Mouse (Mus musculus) neural tube, embryonic 14.5 days (tissue): ENCODE data around the gene Pld4. TPM values are rescaled to one million over a fixed set of nuclear protein-coding genes. Genes with fewer than 3 reads are reported as not detected.
A peak's percentile ranks its signal among the peaks of the same experiment; 100 is the strongest.

Source experiments
- ATAC-seq: fragments of 200-750 bp; cut with Nextera tagmentation; 2 replicates; pipeline ENCODE4 v1.8.0; 2017; ENCODE audit warnings: low read depth, mild to moderate bottlenecking, moderate TSS enrichment, moderate library complexity
- H3K27ac ChIP-seq: fragments of 300-500 bp; sonication (generic); 2 replicates; pipeline ENCODE4 v1.5.1; 2014; ENCODE audit warnings: low read depth, mild to moderate bottlenecking, control low read depth, low read length, moderate library complexity, mixed read lengths
- H3K27me3 ChIP-seq: fragments of 300-500 bp; sonication (generic); 2 replicates; pipeline ENCODE4 v1.6.1; 2014; ENCODE audit warnings: low read length; ENCODE audit not compliant: control insufficient read depth, insufficient read depth
- H3K36me3 ChIP-seq: fragments of 300-500 bp; sonication (generic); 2 replicates; pipeline ENCODE4 v1.6.1; 2014; ENCODE audit warnings: low read length, mixed read lengths; ENCODE audit not compliant: control insufficient read depth, insufficient read depth
- H3K4me1 ChIP-seq: fragments of 300-500 bp; sonication (generic); 2 replicates; pipeline ENCODE4 v1.6.1; 2014; ENCODE audit warnings: low read length; ENCODE audit not compliant: control insufficient read depth, insufficient read depth
- H3K4me2 ChIP-seq: fragments of 300-500 bp; sonication (generic); 2 replicates; pipeline ENCODE4 v1.6.1; 2014; ENCODE audit warnings: mild to moderate bottlenecking, low read depth, low read length, control low read depth
- H3K4me3 ChIP-seq: fragments of 300-500 bp; sonication (generic); 2 replicates; pipeline ENCODE4 v1.5.1; 2014; ENCODE audit warnings: low read depth, low read length, control low read depth, mixed read lengths
- H3K9ac ChIP-seq: fragments of 300-500 bp; sonication (generic); replicated peaks from 2 replicates; pipeline ENCODE4 v1.6.1; 2014; ENCODE audit warnings: low read depth, mild to moderate bottlenecking, control low read depth, low read length, mixed read lengths
- H3K9me3 ChIP-seq: fragments of 300-500 bp; sonication (generic); 2 replicates; pipeline ENCODE4 v1.6.1; 2016; ENCODE audit warnings: low read length; ENCODE audit not compliant: control insufficient read depth
- WGBS: fragments of 180-500 bp; shearing (Covaris S2); extraction: QIAGEN DNeasy Blood & Tissue Kit; methylation state at CpG from one replicate; pipeline ENCODE4 v1.1.7; 2014; 5-methylcytosine and 5-hydroxymethylcytosine counted together
- polyA plus RNA-seq: library from polyadenylated mRNA; unstranded; fragments of >200 nt; fragmentation: Nextera tagmentation; extraction: Ambion mirVana; gene quantifications from 2 replicates; pipeline ENCODE4 v1.2.1, GENCODE M21; 2014

Pld4 gene
- polyA plus RNA-seq, 1 experiment from 2014 or later = 4.5 TPM

GRCm38 (mm10) chr12:112723028-112723330 is 37.5 kb upstream of the Pld4 start:
- Histone ChIP-seq H3K9me3 (no peaks in the 10 kb centered on the region), H3K27me3 (peaks cover 5% of the 10 kb centered on the region), H3K4me2 (peak overlapping the region; percentile 86), H3K27ac (0 out of 2 replicates have a peak overlapping the region, but pooled peaks have one; percentile 62), H3K36me3 (no peaks in the 10 kb centered on the region), H3K4me3 (peak overlapping the region; percentile 81), H3K4me1 (peaks cover 14% of the 10 kb centered on the region), H3K9ac (peak overlapping the region; percentile 93)
- 8% methylated on average over 5 of the region's 5 CpGs for WGBS
- peak; percentile 38 for ATAC-seq

GRCm38 (mm10) chr12:112723445-112723844 is 37.0 kb upstream of the Pld4 start:
- Histone ChIP-seq H3K27ac (no peak overlapping the region), H3K4me1 (peaks cover 14% of the 10 kb centered on the region), H3K9me3 (no peaks in the 10 kb centered on the region), H3K4me3 (peak overlapping the region; percentile 81; the same call in 1 of the 2 replicates), H3K9ac (peak overlapping the region; percentile 93), H3K4me2 (peak overlapping the region; percentile 86), H3K27me3 (peaks cover 5% of the 10 kb centered on the region), H3K36me3 (no peaks in the 10 kb centered on the region)
- ATAC-seq = no peak
- WGBS = 92% methylated on average over 6 of the region's 6 CpGs

- H3K27ac ChIP-seq = no peak overlapping the region
- no peak overlapping the region for H3K9ac ChIP-seq
- no peak for ATAC-seq
- WGBS = 78% methylated on average over 11 of the region's 11 CpGs
- H3K4me2 ChIP-seq = no peak overlapping the region
- H3K4me1 ChIP-seq = peaks cover 14% of the 10 kb centered on the region
- H3K9me3 ChIP-seq = no peaks in the 10 kb centered on the region
- peaks cover 5% of the 10 kb centered on the region for H3K27me3 ChIP-seq
- no peak overlapping the region for H3K4me3 ChIP-seq
- H3K36me3 ChIP-seq = no peaks in the 10 kb centered on the region
These were observed 36.2 kb upstream of the Pld4 start for GRCm38 (mm10) chr12:112724077-112724805.

- Histone ChIP-seq H3K27ac (no peak overlapping the region), H3K4me3 (no peak overlapping the region), H3K9ac (no peak overlapping the region), H3K36me3 (peaks cover 16% of the 10 kb centered on the region), H3K4me2 (no peak overlapping the region), H3K4me1 (peaks cover 11% of the 10 kb centered on the region), H3K27me3 (no peaks in the 10 kb centered on the region), H3K9me3 (no peaks in the 10 kb centered on the region)
- 61% methylated on average over 8 of the region's 8 CpGs for WGBS
- no peak for ATAC-seq
These were observed 32.7 kb upstream of the Pld4 start for GRCm38 (mm10) chr12:112727801-112728200.

GRCm38 (mm10) chr12:112730808-112731207 is 29.6 kb upstream of the Pld4 start:
- Histone ChIP-seq H3K27ac (no peak overlapping the region), H3K4me2 (no peak overlapping the region), H3K27me3 (no peaks in the 10 kb centered on the region), H3K4me3 (no peak overlapping the region), H3K9me3 (no peaks in the 10 kb centered on the region), H3K4me1 (no peaks in the 10 kb centered on the region), H3K36me3 (peaks cover 30% of the 10 kb centered on the region), H3K9ac (no peak overlapping the region)
- ATAC-seq = no peak
- WGBS = 91% methylated on average over 14 of the region's 14 CpGs

GRCm38 (mm10) chr12:112732591-112732990 is 27.9 kb upstream of the Pld4 start:
- H3K9me3 ChIP-seq = no peaks in the 10 kb centered on the region
- no peak overlapping the region for H3K9ac ChIP-seq
- no peak for ATAC-seq
- no peaks in the 10 kb centered on the region for H3K4me1 ChIP-seq
- H3K4me2 ChIP-seq = no peak overlapping the region
- no peaks in the 10 kb centered on the region for H3K27me3 ChIP-seq
- no peak overlapping the region for H3K4me3 ChIP-seq
- H3K27ac ChIP-seq = no peak overlapping the region
- 88% methylated on average over 10 of the region's 10 CpGs for WGBS
- peaks cover 46% of the 10 kb centered on the region for H3K36me3 ChIP-seq

GRCm38 (mm10) chr12:112734108-112734820 is 26.2 kb upstream of the Pld4 start:
- Histone ChIP-seq H3K36me3 (peaks cover 63% of the 10 kb centered on the region), H3K4me3 (no peak overlapping the region), H3K9me3 (no peaks in the 10 kb centered on the region), H3K4me1 (no peaks in the 10 kb centered on the region), H3K9ac (no peak overlapping the region), H3K27me3 (no peaks in the 10 kb centered on the region), H3K27ac (no peak overlapping the region), H3K4me2 (no peak overlapping the region)
- ATAC-seq = no peak
- WGBS = 89% methylated on average over 2 of the region's 2 CpGs

- Histone ChIP-seq H3K9me3 (no peaks in the 10 kb centered on the region), H3K4me3 (no peak overlapping the region), H3K27ac (no peak overlapping the region), H3K4me1 (no peaks in the 10 kb centered on the region), H3K4me2 (no peak overlapping the region), H3K9ac (no peak overlapping the region), H3K27me3 (no peaks in the 10 kb centered on the region), H3K36me3 (peaks cover 67% of the 10 kb centered on the region)
- 90% methylated on average over 19 of the region's 19 CpGs for WGBS
- no peak for ATAC-seq
These were observed 25.4 kb upstream of the Pld4 start for GRCm38 (mm10) chr12:112734881-112735655.
